Mouse (Mus musculus): ENCODE measurements around the gene Ackr4. TPM values are rescaled to one million over a fixed set of nuclear protein-coding genes. Genes with fewer than 3 reads are reported as not detected.

The Ackr4 gene
- total RNA-seq, 2 experiments from 2014 or later, result not detected

DNA sequence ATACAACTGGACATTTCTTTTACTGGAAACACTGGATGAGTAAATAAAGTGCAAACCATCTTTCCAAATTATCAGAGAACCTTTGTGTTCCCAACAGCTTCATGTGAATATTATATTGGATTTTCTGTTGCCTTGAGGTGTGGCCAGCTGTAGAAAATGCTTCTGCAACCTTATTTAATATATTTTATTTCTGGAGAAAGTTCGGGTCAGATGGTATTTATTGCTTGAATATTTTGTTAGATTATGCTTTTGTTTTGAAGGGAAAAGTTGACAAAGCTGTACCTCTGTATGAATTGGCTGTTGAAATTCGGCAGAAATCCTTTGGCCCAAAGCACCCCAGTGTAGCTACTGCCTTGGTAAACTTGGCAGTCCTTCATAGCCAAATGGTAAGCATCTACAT, 86.4 kb downstream of the Ackr4 start, which contains the start of gene Gm28305:
Gene Gm28305, plus strand, starts transcription at position 301 of the 400 bp plus-strand sequence.
- no peak for DNase-seq

DNA sequence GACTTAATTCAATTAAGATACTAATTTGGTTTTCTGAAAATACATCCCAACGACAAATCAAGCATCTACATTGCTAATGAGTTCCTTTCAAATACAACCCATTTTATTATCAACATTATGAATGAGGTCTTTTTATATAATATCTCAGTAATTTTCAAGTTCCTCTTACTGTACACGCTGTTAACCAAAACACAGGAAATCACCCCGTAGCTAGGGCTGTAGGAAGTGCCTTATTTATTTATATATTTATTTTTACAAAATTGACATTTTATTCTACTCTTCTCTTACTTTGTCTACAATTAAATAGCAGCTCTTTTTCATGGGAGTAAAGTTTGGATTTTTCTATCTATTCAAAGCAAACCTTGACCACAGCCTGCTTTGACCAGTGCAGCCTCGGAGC, 87.0 kb downstream of the Ackr4 start:
- DNase-seq, result no peak

DNA sequence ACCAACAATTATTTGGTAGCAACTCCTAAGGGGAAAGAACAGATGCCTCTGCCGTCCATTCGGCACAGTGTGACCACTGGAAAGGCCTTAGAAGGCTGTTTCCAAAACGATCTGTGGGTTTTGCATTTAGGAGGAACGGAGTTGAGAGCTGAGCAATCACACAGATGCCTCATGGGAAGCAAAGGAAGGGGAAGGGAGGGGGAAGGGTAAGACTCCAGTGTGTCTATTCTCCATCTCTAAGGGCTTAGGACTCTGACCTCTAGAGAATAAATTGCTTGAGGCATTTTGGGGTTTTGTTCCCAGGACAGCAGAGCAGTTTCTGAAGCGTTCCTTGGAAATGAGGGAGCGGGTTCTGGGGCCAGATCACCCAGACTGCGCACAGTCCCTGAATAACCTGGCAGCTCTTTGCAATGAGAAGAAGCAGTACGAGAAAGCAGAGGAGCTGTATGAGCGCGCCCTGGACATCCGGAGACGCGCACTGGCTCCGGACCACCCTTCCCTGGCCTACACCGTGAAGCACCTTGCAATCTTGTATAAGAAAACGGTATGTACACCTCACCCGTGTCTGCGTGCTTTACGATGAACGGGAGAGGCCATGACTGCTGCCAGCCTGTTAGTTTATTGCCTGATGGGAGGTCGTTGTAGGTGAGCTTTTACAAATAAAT, 87.6 kb downstream of the Ackr4 start:
- no peak for DNase-seq

DNA sequence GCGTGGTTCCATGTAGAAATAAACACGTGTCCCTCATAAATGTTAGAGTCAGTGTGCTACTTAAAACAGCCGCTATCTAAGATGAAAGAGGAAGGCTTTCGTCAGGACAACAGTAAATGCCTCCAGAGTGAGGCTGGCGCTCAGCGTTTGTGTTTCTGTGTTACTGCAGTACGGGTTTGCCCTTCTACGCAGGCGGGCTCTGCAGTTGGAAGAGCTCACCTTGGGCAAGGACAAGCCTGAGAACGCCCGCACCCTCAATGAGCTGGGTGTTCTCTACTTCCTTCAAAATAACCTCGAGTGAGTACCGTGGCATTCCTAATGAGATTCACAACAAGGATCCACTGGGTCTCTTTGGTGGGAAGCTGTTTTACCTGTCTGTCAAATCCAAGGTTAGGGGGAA, 88.5 kb downstream of the Ackr4 start:
- DNase-seq, result no peak

DNA sequence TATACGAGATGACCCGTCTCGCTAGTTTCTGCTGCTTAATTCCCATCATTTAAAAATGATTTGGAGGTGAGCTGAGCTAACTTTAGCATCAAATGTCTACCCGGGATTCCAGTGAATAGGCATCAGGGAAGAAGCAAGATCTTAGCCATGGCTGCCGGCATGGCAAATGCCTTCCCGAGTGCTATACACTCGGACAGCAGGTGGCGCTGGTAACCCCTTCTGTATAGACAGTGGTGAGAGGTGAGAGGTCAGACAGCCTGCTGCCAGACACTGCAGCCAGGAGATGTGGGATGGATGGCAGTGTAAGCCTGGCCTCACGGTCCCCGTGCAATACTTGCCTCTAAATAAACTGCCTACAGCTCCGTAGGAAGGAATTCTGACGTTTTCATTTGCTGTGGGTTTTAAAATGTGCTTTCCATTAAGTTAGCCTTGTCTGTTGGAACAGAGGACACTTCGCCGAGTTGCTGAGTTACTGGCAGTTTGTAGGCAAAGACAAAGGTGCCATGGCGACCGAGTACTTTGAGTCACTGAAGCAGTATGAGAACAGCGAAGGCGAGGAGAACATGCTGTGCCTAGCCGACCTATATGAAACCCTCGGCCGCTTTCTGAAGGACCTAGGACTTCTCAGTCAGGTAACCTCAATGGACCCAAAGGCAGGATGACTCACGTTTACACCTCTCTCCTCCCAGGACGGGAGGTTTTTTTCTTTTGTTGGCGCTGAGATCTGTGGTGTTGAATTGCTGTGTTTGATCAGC, 91.3 kb downstream of the Ackr4 start:
- DNase-seq, result peak; percentile 67 to 71

DNA sequence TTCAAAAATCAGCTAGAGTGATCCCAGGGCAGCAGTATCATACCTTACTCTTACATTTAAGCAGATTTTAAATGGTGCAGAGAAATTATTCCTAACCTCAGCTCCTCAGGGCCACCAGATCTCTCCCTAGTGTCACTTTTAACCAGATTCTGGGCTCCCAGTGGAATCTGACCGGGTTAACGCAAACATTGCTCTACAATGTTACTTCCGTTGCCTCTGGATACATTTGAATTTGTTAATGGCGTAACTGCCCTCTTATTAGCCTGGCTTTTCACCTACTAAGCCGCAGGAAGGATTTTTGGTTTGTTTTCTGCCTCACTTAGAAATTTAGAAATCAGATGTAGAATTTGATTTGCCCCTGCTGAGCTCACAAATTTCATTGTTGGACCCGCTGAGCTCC, 92.0 kb downstream of the Ackr4 start:
- no peak for DNase-seq

DNA sequence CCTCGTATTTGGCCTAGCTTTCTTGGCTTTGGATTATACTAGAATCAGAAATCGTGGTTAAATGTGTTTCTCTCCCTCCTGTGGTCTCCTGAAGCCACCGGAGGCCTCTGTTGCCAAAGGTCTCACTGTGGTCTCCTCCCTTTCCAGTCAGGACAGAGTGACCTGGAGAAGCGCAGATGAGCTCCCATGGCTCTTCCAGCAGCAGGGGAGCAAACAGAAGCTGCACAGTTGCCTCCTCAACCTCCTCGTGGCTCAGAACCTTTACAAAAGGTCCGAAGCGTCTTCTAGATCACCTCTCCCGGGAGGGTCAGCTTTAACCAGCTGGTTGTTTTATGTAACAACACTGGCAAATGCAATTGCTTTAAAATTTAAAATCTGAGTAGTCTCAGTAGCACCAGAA, 92.5 kb downstream of the Ackr4 start:
- DNase-seq, result no peak

Other genes with a start within 250 kb of the Ackr4 start
- 1 to 10 TPM; 5.1 to 5.6 TPM for gene Nphp3, start 124.4 kb downstream of the Ackr4 start, total RNA-seq (2021)
- gene Gm28305, start 86.3 kb downstream of the Ackr4 start, total RNA-seq (2021), result not detected
- gene Uba5, start 63.8 kb downstream of the Ackr4 start, total RNA-seq (2021), result 10 to 100 TPM; 42.3 to 44.3 TPM
- 10 to 100 TPM; 21.1 to 24.8 TPM for gene Acad11, start 63.6 kb downstream of the Ackr4 start, total RNA-seq (2021)
- gene Dnajc13, start 136.0 kb upstream of the Ackr4 start, total RNA-seq (2021), result 10 to 100 TPM; 61.7 to 70.3 TPM
- not detected for gene Acpp, start 210.8 kb upstream of the Ackr4 start, total RNA-seq (2021)

Measured in layer of hippocampus, postnatal 36 days (tissue).